Mouse (Mus musculus) olfactory bulb, adult 2 months (tissue): ENCODE measurements around the gene Rps27l.

Source experiments
- CTCF ChIP-seq: fragments of 200-500 bp; IDR thresholded peaks from 2 replicates; pipeline ENCODE4 v1.5.1; 2012; ENCODE audit warnings: low read depth, mild to moderate bottlenecking, low read length, moderate library complexity; ENCODE audit not compliant: insufficient read depth
- POLR2A ChIP-seq: fragments of 200-500 bp; IDR thresholded peaks from 2 replicates; pipeline ENCODE4 v1.6.1; 2012; ENCODE audit warnings: mild to moderate bottlenecking, low read depth, low read length, moderate library complexity; ENCODE audit not compliant: insufficient read depth

DNA sequence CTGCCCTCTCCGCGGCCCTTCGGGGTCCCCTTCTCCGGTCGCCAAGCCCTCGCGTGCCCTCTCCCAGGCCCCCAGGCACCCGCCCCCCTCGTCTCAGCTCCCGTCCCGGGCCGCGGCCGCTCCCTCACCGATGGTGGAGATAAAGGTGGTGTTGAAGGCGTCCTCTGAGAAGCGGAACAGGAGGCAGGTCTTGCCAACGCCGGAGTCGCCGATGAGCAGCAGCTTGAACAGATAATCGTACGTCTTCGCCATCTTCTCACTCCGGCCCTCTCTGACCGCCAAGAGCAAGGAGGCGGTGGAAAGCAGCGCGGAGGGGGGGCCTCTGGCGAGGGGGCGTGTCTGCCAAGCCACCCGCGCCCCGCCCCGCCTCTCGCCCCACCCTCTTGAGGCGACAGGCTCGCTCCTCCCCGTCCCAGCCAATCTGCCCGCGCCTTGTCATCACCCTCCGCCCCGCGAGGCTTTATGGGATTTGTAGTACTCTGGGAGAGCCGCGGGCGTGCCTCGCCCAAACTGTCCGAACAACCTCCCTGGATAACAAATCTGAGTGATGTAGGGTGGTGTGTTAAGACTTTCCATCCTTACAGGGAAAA, 26.4 kb upstream of the Rps27l start, which contains the start of gene Rab8b:
- no peak for TF ChIP-seq CTCF
- TF ChIP-seq POLR2A = peak; percentile 59
